Mouse (Mus musculus): ENCODE results near the gene Gm11937. TPM values are rescaled to one million over a fixed set of nuclear protein-coding genes. Genes with fewer than 3 reads are reported as not detected.
A peak's percentile ranks its signal among the peaks of the same experiment; 100 is the strongest.

The Gm11937 gene
- polyA plus RNA-seq, 1 experiment: not detected

GRCm38 (mm10) chr11:99585096-99585495 lies 24.9 kb downstream of the Gm11937 start:
- H3K4me1 ChIP-seq (ENCODE audit: control insufficient read depth, insufficient read depth, low read length): no peaks in the 10 kb centered on the region
- WGBS: 78% methylated on average over 7 of the region's 7 CpGs
- H3K4me3 ChIP-seq (replicated peaks; ENCODE audit: extremely low read depth, low read depth, low read length): no peak overlapping the region
- DNase-seq: no peak
- no peak for TF ChIP-seq POLR2A (IDR thresholded peaks at IDR 0.05; ENCODE audit: borderline replicate concordance, extremely low read depth, low read depth, low read length)
- no peak for TF ChIP-seq CTCF (IDR thresholded peaks at IDR 0.05; ENCODE audit: insufficient read depth, low read length)

DNA sequence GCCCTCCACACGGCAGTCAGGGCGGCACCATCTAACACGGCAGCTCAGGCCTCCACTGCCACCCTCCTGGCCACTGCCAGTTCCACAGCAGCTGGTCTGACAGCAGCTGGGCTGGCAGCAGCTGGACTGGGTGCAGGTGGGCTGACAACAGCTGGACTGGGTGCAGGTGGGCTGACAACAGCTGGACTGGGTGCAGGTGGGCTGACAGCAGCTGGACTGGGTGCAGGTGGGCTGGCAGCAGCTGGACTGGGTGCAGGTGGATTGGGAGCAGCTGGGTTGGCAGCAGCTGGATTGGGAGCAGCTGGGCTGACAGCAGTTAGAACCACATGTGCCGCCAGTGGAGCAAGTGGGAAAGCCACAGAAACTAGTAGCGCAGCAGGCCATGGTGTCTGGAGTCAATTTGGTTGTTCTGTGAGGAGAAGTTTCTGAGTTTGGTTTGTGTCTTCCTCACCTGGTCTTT lies 26.7 kb downstream of the Gm11937 start, which contains the start of gene Krtap1-4:
Krtap1-4 (minus strand) TSS at position 410 of the 460 bp plus-strand sequence.
- no peaks in the 10 kb centered on the region for H3K4me1 ChIP-seq (ENCODE audit: control insufficient read depth, insufficient read depth, low read length)
- H3K4me3 ChIP-seq (replicated peaks; ENCODE audit: extremely low read depth, low read depth, low read length): no peak within 1 kb of the TSS
- TF ChIP-seq CTCF (IDR thresholded peaks at IDR 0.05; ENCODE audit: insufficient read depth, low read length) (no peak), POLR2A (IDR thresholded peaks at IDR 0.05; ENCODE audit: borderline replicate concordance, extremely low read depth, low read depth, low read length) (no peak)
- WGBS: 75% methylated on average over 5 of the region's 5 CpGs
- no peak for DNase-seq

DNA sequence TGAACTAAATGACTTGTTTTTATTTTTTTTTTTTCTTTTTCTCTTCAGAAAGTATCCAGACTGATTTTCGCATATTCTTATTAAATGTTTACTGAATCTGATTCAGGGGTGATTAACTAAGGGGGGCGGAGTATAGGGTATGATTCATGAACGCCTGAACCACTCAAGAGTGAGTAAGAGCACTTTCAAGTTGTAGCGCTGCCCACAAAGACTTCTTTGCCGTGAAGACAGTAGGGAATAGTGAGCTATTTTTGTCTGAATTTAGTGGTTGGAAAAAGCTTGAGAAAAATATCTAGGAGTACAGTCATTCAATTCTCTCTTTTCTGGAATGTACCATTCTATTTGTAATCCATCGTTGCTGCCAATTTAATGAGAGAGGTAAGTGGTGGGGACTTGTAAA lies 28.4 kb downstream of the Gm11937 start:
- Histone ChIP-seq H3K4me1 (ENCODE audit: control insufficient read depth, insufficient read depth, low read length) (no peaks in the 10 kb centered on the region), H3K4me3 (replicated peaks; ENCODE audit: extremely low read depth, low read depth, low read length) (no peak overlapping the region)
- no peak for DNase-seq
- no peak for TF ChIP-seq CTCF (IDR thresholded peaks at IDR 0.05; ENCODE audit: insufficient read depth, low read length)
- no peak for TF ChIP-seq POLR2A (IDR thresholded peaks at IDR 0.05; ENCODE audit: borderline replicate concordance, extremely low read depth, low read depth, low read length)
- WGBS: 69% methylated on average over 6 of the region's 6 CpGs

GRCm38 (mm10) chr11:99581051-99581450 lies 28.9 kb downstream of the Gm11937 start:
- Histone ChIP-seq H3K4me1 (ENCODE audit: control insufficient read depth, insufficient read depth, low read length) (no peaks in the 10 kb centered on the region), H3K4me3 (replicated peaks; ENCODE audit: extremely low read depth, low read depth, low read length) (no peak overlapping the region)
- DNase-seq: no peak
- WGBS: 79% methylated on average over 5 of the region's 5 CpGs
- no peak for TF ChIP-seq POLR2A (IDR thresholded peaks at IDR 0.05; ENCODE audit: borderline replicate concordance, extremely low read depth, low read depth, low read length)
- no peak for TF ChIP-seq CTCF (IDR thresholded peaks at IDR 0.05; ENCODE audit: insufficient read depth, low read length)

- no peaks in the 10 kb centered on the region for H3K4me1 ChIP-seq (ENCODE audit: control insufficient read depth, insufficient read depth, low read length)
- TF ChIP-seq POLR2A (IDR thresholded peaks at IDR 0.05; ENCODE audit: borderline replicate concordance, extremely low read depth, low read depth, low read length) (no peak), CTCF (IDR thresholded peaks at IDR 0.05; ENCODE audit: insufficient read depth, low read length) (no peak)
- no peak for DNase-seq
- no peak within 1 kb of the TSS for H3K4me3 ChIP-seq (replicated peaks; ENCODE audit: extremely low read depth, low read depth, low read length)
- 72% methylated on average over 6 of the region's 6 CpGs for WGBS
Observed at GRCm38 (mm10) chr11:99580636-99581035, 29.4 kb downstream of the Gm11937 start, which contains the start of gene Krtap1-5. Gene Krtap1-5, minus strand, starts transcription at chr11:99581016.

GRCm38 (mm10) chr11:99574106-99574505 lies 35.9 kb downstream of the Gm11937 start:
- WGBS: 0% methylated on average over 7 of the region's 7 CpGs
- no peak for TF ChIP-seq POLR2A (IDR thresholded peaks at IDR 0.05; ENCODE audit: borderline replicate concordance, extremely low read depth, low read depth, low read length)
- TF ChIP-seq CTCF (IDR thresholded peaks at IDR 0.05; ENCODE audit: insufficient read depth, low read length): peak; percentile 71
- DNase-seq: peak; percentile 72
- Histone ChIP-seq H3K4me1 (ENCODE audit: control insufficient read depth, insufficient read depth, low read length) (no peaks in the 10 kb centered on the region), H3K4me3 (replicated peaks; ENCODE audit: extremely low read depth, low read depth, low read length) (no peak overlapping the region)

GRCm38 (mm10) chr11:99573164-99573563 lies 36.8 kb downstream of the Gm11937 start:
- H3K4me1 ChIP-seq (ENCODE audit: control insufficient read depth, insufficient read depth, low read length): no peaks in the 10 kb centered on the region
- TF ChIP-seq CTCF (IDR thresholded peaks at IDR 0.05; ENCODE audit: insufficient read depth, low read length) (no peak), POLR2A (IDR thresholded peaks at IDR 0.05; ENCODE audit: borderline replicate concordance, extremely low read depth, low read depth, low read length) (no peak)
- no peak overlapping the region for H3K4me3 ChIP-seq (replicated peaks; ENCODE audit: extremely low read depth, low read depth, low read length)
- 68% methylated on average over 4 of the region's 4 CpGs for WGBS
- no peak for DNase-seq

- 95% methylated on average over 7 of the region's 7 CpGs for WGBS
- Histone ChIP-seq H3K4me1 (ENCODE audit: control insufficient read depth, insufficient read depth, low read length) (no peaks in the 10 kb centered on the region), H3K4me3 (replicated peaks; ENCODE audit: extremely low read depth, low read depth, low read length) (no peak within 1 kb of the TSS)
- no peak for DNase-seq
- TF ChIP-seq CTCF (IDR thresholded peaks at IDR 0.05; ENCODE audit: insufficient read depth, low read length) (no peak), POLR2A (IDR thresholded peaks at IDR 0.05; ENCODE audit: borderline replicate concordance, extremely low read depth, low read depth, low read length) (no peak)
Observed at GRCm38 (mm10) chr11:99566530-99566929, 43.5 kb downstream of the Gm11937 start, which contains the start of gene Krtap3-1. Gene Krtap3-1, minus strand, starts transcription at chr11:99566630.

GRCm38 (mm10) chr11:99562580-99562979 lies 47.4 kb downstream of the Gm11937 start:
- H3K4me3 ChIP-seq (replicated peaks; ENCODE audit: extremely low read depth, low read depth, low read length): no peak overlapping the region
- TF ChIP-seq CTCF (IDR thresholded peaks at IDR 0.05; ENCODE audit: insufficient read depth, low read length) (no peak), POLR2A (IDR thresholded peaks at IDR 0.05; ENCODE audit: borderline replicate concordance, extremely low read depth, low read depth, low read length) (no peak)
- 76% methylated on average over 6 of the region's 6 CpGs for WGBS
- no peak for DNase-seq
- no peaks in the 10 kb centered on the region for H3K4me1 ChIP-seq (ENCODE audit: control insufficient read depth, insufficient read depth, low read length)

Other genes starting within 250 kb of the Gm11937 start
- 0.11 and 0.15 TPM in 2 replicates for gene Krt28, start 235.3 kb downstream of the Gm11937 start, polyA plus RNA-seq (2012; rRNA removed)
- gene Krt10, start 220.8 kb downstream of the Gm11937 start, polyA plus RNA-seq (2012; rRNA removed): 1.0 and 1.1 TPM in 2 replicates
- gene Krt12, start 187.9 kb downstream of the Gm11937 start, polyA plus RNA-seq (2012; rRNA removed): 0.06 TPM in 1 of 2 replicates, not detected in the other
- gene Krt20, start 172.0 kb downstream of the Gm11937 start, polyA plus RNA-seq (2012; rRNA removed): 0.72 TPM in 1 of 2 replicates, not detected in the other
- 20.2 and 26.1 TPM in 2 replicates for gene Krt23, start 117.1 kb downstream of the Gm11937 start, polyA plus RNA-seq (2012; rRNA removed)
- not detected in 2 replicates for gene Krt39, start 88.9 kb downstream of the Gm11937 start, polyA plus RNA-seq (2012; rRNA removed)
- not detected in 2 replicates for gene Krt40, start 67.0 kb downstream of the Gm11937 start, polyA plus RNA-seq (2012; rRNA removed)
- gene Krtap3-3, start 59.3 kb downstream of the Gm11937 start, polyA plus RNA-seq (2012; rRNA removed): 1.2 TPM in 1 of 2 replicates, not detected in the other
- 8.7 TPM in 1 of 2 replicates, not detected in the other for gene Krtap3-2, start 53.3 kb downstream of the Gm11937 start, polyA plus RNA-seq (2012; rRNA removed)
- not detected in 2 replicates for gene Gm11939, start 50.7 kb downstream of the Gm11937 start, polyA plus RNA-seq (2012; rRNA removed)
- gene Krtap3-1, start 43.6 kb downstream of the Gm11937 start, polyA plus RNA-seq (2012; rRNA removed): not detected in 2 replicates
- gene Krtap1-5, start 29.2 kb downstream of the Gm11937 start, polyA plus RNA-seq (2012; rRNA removed): not detected in 2 replicates
- gene Krtap1-4, start 26.5 kb downstream of the Gm11937 start, polyA plus RNA-seq (2012; rRNA removed): not detected in 2 replicates
- not detected in 2 replicates for gene Krtap1-3, start 18.9 kb downstream of the Gm11937 start, polyA plus RNA-seq (2012; rRNA removed)
- not detected in 2 replicates for gene Krtap9-3, start 12.1 kb downstream of the Gm11937 start, polyA plus RNA-seq (2012; rRNA removed)
- gene Gm11938, start 6.9 kb downstream of the Gm11937 start, polyA plus RNA-seq (2012; rRNA removed): not detected in 2 replicates
- gene Krtap2-4, start 4.7 kb upstream of the Gm11937 start, polyA plus RNA-seq (2012; rRNA removed): not detected in 2 replicates
- not detected in 2 replicates for gene Gm11562, start 10.2 kb upstream of the Gm11937 start, polyA plus RNA-seq (2012; rRNA removed)
- gene Krtap4-1, start 18.0 kb upstream of the Gm11937 start, polyA plus RNA-seq (2012; rRNA removed): not detected in 2 replicates
- not detected in 2 replicates for gene Krtap4-2, start 24.9 kb upstream of the Gm11937 start, polyA plus RNA-seq (2012; rRNA removed)
- not detected in 2 replicates for gene Krtap4-7, start 33.9 kb upstream of the Gm11937 start, polyA plus RNA-seq (2012; rRNA removed)
- gene Gm11555, start 40.0 kb upstream of the Gm11937 start, polyA plus RNA-seq (2012; rRNA removed): not detected in 2 replicates
- gene Gm11563, start 48.8 kb upstream of the Gm11937 start, polyA plus RNA-seq (2012; rRNA removed): not detected in 2 replicates
- gene Krtap4-6, start 55.8 kb upstream of the Gm11937 start, polyA plus RNA-seq (2012; rRNA removed): not detected in 2 replicates
- gene Gm14190, start 80.6 kb upstream of the Gm11937 start, polyA plus RNA-seq (2012; rRNA removed): not detected in 2 replicates
- not detected in 2 replicates for gene Gm14180, start 124.1 kb upstream of the Gm11937 start, polyA plus RNA-seq (2012; rRNA removed)
- not detected in 2 replicates for gene Gm11595, start 162.7 kb upstream of the Gm11937 start, polyA plus RNA-seq (2012; rRNA removed)
- not detected in 2 replicates for gene Krtap4-8, start 170.5 kb upstream of the Gm11937 start, polyA plus RNA-seq (2012; rRNA removed)
- not detected in 2 replicates for gene Krtap4-9, start 175.0 kb upstream of the Gm11937 start, polyA plus RNA-seq (2012; rRNA removed)
- gene Gm11596, start 183.3 kb upstream of the Gm11937 start, polyA plus RNA-seq (2012; rRNA removed): not detected in 2 replicates
- gene Gm11569, start 188.7 kb upstream of the Gm11937 start, polyA plus RNA-seq (2012; rRNA removed): not detected in 2 replicates
- not detected in 2 replicates for gene Gm11554, start 194.3 kb upstream of the Gm11937 start, polyA plus RNA-seq (2012; rRNA removed)
- gene Krtap4-13, start 199.7 kb upstream of the Gm11937 start, polyA plus RNA-seq (2012; rRNA removed): not detected in 2 replicates
- gene Gm11564, start 205.5 kb upstream of the Gm11937 start, polyA plus RNA-seq (2012; rRNA removed): not detected in 2 replicates
- gene 2300003K06Rik, start 227.9 kb upstream of the Gm11937 start, polyA plus RNA-seq (2012; rRNA removed): not detected in 2 replicates
- gene Krtap4-16, start 241.4 kb upstream of the Gm11937 start, polyA plus RNA-seq (2012; rRNA removed): not detected in 2 replicates
- not detected in 2 replicates for gene Gm11568, start 247.7 kb upstream of the Gm11937 start, polyA plus RNA-seq (2012; rRNA removed)

Measured in lung, adult 2 months (tissue).